Mouse (Mus musculus) neural tube, embryonic 15.5 days (tissue): ENCODE results near the gene Ano4. TPM values are rescaled to one million over a fixed set of nuclear protein-coding genes. Genes with fewer than 3 reads are reported as not detected.

Experiments used
- ATAC-seq: fragments of 200-750 bp; cut with Nextera tagmentation; 2 replicates; pipeline ENCODE4 v1.8.0; 2017; ENCODE audit warnings: mild to moderate bottlenecking, moderate TSS enrichment, moderate library complexity; ENCODE audit not compliant: low FRiP score
- H3K27ac ChIP-seq: fragments of 300-500 bp; sonication (generic); replicated peaks from 2 replicates; pipeline ENCODE4 v1.5.1; 2015; ENCODE audit warnings: mild to moderate bottlenecking, inconsistent platforms
- H3K27me3 ChIP-seq: fragments of 300-500 bp; sonication (generic); replicated peaks from 2 replicates; pipeline ENCODE4 v1.6.1; 2015; ENCODE audit warnings: inconsistent platforms
- H3K36me3 ChIP-seq: fragments of 300-500 bp; sonication (generic); 2 replicates; pipeline ENCODE4 v1.6.1; 2015; ENCODE audit warnings: inconsistent platforms
- H3K4me1 ChIP-seq: fragments of 300-500 bp; sonication (generic); 2 replicates; pipeline ENCODE4 v1.6.1; 2015; ENCODE audit warnings: inconsistent platforms
- H3K4me2 ChIP-seq: fragments of 300-500 bp; sonication (generic); 2 replicates; pipeline ENCODE4 v1.6.1; 2015; ENCODE audit warnings: inconsistent platforms, mild to moderate bottlenecking, moderate library complexity
- H3K4me3 ChIP-seq: fragments of 300-500 bp; sonication (generic); replicated peaks from 2 replicates; pipeline ENCODE4 v1.5.1; 2015; ENCODE audit warnings: mild to moderate bottlenecking, inconsistent platforms
- H3K9ac ChIP-seq: fragments of 300-500 bp; sonication (generic); replicated peaks from 2 replicates; pipeline ENCODE4 v1.6.1; 2015; ENCODE audit warnings: mild to moderate bottlenecking, inconsistent platforms
- H3K9me3 ChIP-seq: fragments of 300-500 bp; sonication (generic); replicated peaks from 2 replicates; pipeline ENCODE4 v1.6.1; 2016; ENCODE audit warnings: inconsistent platforms
- WGBS: fragments of 180-500 bp; shearing (Covaris S2); methylation state at CpG from one replicate; pipeline ENCODE4 v1.1.7; 2015; ENCODE audit warnings: mixed read lengths; 5-methylcytosine and 5-hydroxymethylcytosine counted together
- polyA plus RNA-seq: library from polyadenylated mRNA; unstranded; fragments of >200 nt; fragmentation: Nextera tagmentation; extraction: Ambion mirVana; gene quantifications from 2 replicates; pipeline ENCODE4 v1.2.1, GENCODE M21; 2015

Ano4 gene
- polyA plus RNA-seq, 1 experiment from 2014 or later = 12.5 TPM

DNA sequence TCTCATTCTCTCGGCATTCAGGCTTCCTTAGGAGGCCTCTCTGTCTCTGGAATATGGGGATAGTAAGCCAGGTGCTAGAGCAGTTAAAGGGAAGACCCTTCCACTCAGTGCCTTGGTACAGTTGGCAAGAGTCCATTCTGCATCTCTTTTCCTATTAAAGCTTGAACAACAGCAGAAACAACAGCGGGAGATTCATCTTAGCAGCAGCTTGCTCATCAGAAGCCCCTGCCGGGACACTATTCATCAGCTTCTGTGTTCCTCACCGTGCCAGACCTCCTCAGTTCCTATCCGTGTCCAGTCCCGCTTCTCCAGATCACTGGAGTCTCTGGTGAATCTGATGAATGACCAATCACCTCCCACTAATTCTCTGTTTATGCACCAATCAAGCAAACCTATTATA lies 128.5 kb downstream of the Ano4 start:
- Histone ChIP-seq H3K27me3 (no peaks in the 10 kb centered on the region), H3K27ac (no peak overlapping the region), H3K9me3 (no peaks in the 10 kb centered on the region), H3K4me2 (no peak overlapping the region), H3K4me3 (no peak overlapping the region), H3K36me3 (no peaks in the 10 kb centered on the region), H3K9ac (no peak overlapping the region), H3K4me1 (no peaks in the 10 kb centered on the region)
- WGBS = 76% methylated on average over 6 of the region's 6 CpGs
- no peak for ATAC-seq

DNA sequence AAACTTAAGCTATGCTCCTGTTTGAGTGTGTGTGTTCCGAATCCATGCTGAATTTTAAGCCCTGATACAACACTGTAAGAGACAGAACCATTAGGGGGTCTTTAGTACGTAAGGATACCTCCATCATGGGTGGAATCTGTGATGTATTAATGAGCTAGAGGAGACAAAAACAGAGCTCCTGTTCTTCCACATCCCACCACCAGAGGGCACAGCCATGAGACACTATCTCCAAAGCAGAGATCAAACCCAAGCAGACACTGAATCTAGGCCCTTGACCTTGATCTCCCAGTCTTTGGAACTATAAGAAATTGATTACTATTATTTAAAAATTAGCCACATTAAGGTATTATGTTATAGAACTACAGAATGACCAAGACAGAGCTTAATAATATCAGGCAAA lies 138.7 kb downstream of the Ano4 start:
- H3K4me2 ChIP-seq = no peak overlapping the region
- no peak overlapping the region for H3K9ac ChIP-seq
- no peaks in the 10 kb centered on the region for H3K27me3 ChIP-seq
- H3K4me3 ChIP-seq = no peak overlapping the region
- ATAC-seq = no peak
- no peaks in the 10 kb centered on the region for H3K4me1 ChIP-seq
- no peak overlapping the region for H3K27ac ChIP-seq
- no peaks in the 10 kb centered on the region for H3K9me3 ChIP-seq
- 56% methylated on average over 2 of the region's 2 CpGs for WGBS
- H3K36me3 ChIP-seq = no peaks in the 10 kb centered on the region

DNA sequence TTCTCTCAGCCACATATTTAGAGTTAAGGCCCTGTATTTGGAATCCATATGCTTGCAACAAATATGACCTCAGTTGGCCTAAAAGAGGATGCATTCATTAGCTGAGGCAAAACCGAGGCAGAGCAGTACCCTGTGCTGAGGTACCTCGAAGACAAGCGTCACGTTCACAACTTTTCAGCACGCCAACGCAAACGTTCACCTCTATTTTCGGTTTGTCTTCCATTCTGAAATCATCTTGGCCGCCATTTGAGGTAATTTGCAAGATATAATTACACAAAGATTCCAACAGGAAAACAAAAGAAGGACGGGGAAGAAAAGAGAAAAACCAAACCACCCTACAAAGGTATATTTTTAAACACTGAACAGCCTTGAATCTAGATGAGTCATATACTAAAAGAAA lies 148.1 kb downstream of the Ano4 start:
- Histone ChIP-seq H3K27me3 (no peaks in the 10 kb centered on the region), H3K4me2 (no peak overlapping the region), H3K27ac (no peak overlapping the region), H3K36me3 (no peaks in the 10 kb centered on the region), H3K9ac (no peak overlapping the region), H3K9me3 (no peaks in the 10 kb centered on the region), H3K4me3 (no peak overlapping the region), H3K4me1 (no peaks in the 10 kb centered on the region)
- WGBS = 92% methylated on average over 10 of the region's 10 CpGs
- ATAC-seq = no peak

DNA sequence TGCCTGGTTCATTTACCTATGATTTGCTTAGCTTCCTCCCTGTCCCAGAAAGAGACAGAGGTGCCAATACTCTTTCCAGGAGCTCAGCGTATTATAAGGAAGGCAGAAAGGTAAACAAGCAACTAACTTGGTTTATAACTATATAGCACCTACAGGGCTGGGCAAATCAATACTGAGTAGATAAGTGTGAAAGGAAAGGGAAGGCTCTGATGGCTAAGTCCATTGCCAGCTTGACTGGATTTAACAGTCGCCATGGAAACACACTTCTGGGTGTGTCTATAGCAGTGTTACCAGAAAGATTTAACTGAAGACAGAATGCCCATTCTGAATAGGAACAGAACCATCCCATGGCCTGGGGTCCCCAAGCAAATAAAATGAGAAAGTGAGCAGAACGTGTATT lies 149.5 kb downstream of the Ano4 start:
- Histone ChIP-seq H3K9ac (no peak overlapping the region), H3K36me3 (no peaks in the 10 kb centered on the region), H3K4me2 (no peak overlapping the region), H3K4me1 (no peaks in the 10 kb centered on the region), H3K27me3 (no peaks in the 10 kb centered on the region), H3K27ac (no peak overlapping the region), H3K9me3 (no peaks in the 10 kb centered on the region), H3K4me3 (no peak overlapping the region)
- ATAC-seq = no peak
- WGBS = 71% methylated on average over 3 of the region's 3 CpGs

DNA sequence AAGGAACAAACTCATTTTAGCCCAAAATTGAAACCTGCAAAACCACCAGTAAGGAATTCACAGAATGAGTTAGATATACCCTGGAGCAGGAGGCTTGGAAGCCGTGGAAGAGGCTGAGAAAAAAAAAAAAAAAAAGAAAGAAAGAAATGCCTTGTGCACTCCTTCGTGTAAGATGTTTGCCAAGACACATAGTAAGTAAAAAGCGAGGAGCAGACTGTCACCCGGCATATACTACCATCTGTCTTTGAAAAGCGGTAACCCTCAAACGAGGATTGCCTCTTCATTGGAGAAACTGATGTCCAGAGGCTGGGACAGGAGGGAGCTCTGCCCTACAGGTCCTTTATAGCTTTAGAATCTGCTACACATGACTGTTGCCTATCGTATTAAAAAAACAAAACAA lies 150.1 kb downstream of the Ano4 start:
- Histone ChIP-seq H3K9ac (no peak overlapping the region), H3K27ac (no peak overlapping the region), H3K9me3 (no peaks in the 10 kb centered on the region), H3K4me2 (no peak overlapping the region), H3K4me3 (no peak overlapping the region), H3K4me1 (no peaks in the 10 kb centered on the region), H3K36me3 (no peaks in the 10 kb centered on the region), H3K27me3 (no peaks in the 10 kb centered on the region)
- ATAC-seq = no peak
- 82% methylated on average over 7 of the region's 7 CpGs for WGBS

DNA sequence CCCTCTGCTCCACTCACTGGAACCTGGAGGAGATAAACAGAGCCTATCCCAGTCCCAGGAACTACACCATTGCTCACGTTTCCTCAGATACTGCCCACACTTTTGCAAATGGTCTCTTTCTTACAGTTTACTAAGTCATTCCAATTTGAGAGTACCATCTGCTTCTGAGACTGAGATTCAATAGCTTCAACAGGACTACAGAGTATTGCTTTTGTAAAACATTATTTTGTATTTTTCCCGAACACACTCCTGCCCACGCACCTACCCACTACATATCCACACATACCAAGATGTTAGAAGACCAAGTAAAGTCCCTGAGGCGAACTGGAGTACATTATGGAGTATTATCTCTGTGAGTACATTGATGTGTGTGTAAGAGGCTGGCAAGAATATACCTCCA lies 166.6 kb downstream of the Ano4 start:
- H3K4me2 ChIP-seq = no peak overlapping the region
- no peaks in the 10 kb centered on the region for H3K9me3 ChIP-seq
- no peaks in the 10 kb centered on the region for H3K36me3 ChIP-seq
- H3K9ac ChIP-seq = no peak overlapping the region
- no peak overlapping the region for H3K4me3 ChIP-seq
- H3K4me1 ChIP-seq = no peaks in the 10 kb centered on the region
- no peak overlapping the region for H3K27ac ChIP-seq
- no peak for ATAC-seq
- 89% methylated on average over 4 of the region's 4 CpGs for WGBS
- H3K27me3 ChIP-seq = no peaks in the 10 kb centered on the region

DNA sequence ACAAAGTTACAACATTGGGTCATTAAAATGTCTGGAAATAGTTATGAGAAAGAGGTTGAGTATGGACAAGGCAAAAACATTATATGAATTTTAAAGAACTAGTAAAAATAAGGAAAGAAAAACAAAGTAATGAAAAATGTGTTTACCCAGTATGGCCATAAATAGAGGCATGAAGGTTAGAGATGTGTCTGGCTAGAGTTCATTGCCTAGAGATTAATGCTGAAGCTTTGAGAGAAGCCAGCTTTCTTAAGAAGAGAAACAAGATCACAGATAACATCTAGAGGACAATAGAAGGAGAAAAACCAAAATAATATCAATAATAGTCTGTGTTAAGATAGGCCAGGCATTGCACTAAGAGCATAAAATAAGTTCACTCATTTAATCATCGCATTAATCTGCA lies 180.0 kb downstream of the Ano4 start:
- no peak for ATAC-seq
- H3K9ac ChIP-seq = no peak overlapping the region
- no peaks in the 10 kb centered on the region for H3K27me3 ChIP-seq
- no peak overlapping the region for H3K4me2 ChIP-seq
- H3K36me3 ChIP-seq = no peaks in the 10 kb centered on the region
- no peak overlapping the region for H3K27ac ChIP-seq
- no peaks in the 10 kb centered on the region for H3K4me1 ChIP-seq
- 88% methylated on average over 1 of the region's 1 CpGs for WGBS
- H3K9me3 ChIP-seq = no peaks in the 10 kb centered on the region
- H3K4me3 ChIP-seq = no peak overlapping the region

DNA sequence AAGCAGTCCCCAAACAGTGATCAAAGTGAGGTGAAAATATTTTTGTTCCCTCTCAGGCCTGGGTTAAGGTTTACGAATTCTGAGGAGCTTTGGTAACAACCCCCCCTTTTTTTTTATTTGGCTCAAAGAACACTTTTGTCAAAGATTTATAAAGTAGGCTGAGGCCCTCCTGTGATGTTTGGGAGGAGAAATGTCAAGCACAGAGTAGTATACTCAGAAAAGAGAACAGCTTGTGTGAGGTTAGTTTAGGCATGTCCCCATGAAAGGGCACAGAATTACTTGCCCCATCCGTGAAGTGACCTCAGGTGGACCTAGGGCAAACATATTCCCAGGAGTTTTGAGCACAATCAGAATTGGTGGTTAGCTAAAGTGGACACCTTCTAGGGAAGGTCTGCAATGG lies 189.1 kb downstream of the Ano4 start:
- Histone ChIP-seq H3K4me2 (no peak overlapping the region), H3K9ac (no peak overlapping the region), H3K4me3 (no peak overlapping the region), H3K36me3 (no peaks in the 10 kb centered on the region), H3K27me3 (no peaks in the 10 kb centered on the region), H3K4me1 (no peaks in the 10 kb centered on the region), H3K27ac (no peak overlapping the region), H3K9me3 (no peaks in the 10 kb centered on the region)
- WGBS = 77% methylated on average over 2 of the region's 2 CpGs
- no peak for ATAC-seq

DNA sequence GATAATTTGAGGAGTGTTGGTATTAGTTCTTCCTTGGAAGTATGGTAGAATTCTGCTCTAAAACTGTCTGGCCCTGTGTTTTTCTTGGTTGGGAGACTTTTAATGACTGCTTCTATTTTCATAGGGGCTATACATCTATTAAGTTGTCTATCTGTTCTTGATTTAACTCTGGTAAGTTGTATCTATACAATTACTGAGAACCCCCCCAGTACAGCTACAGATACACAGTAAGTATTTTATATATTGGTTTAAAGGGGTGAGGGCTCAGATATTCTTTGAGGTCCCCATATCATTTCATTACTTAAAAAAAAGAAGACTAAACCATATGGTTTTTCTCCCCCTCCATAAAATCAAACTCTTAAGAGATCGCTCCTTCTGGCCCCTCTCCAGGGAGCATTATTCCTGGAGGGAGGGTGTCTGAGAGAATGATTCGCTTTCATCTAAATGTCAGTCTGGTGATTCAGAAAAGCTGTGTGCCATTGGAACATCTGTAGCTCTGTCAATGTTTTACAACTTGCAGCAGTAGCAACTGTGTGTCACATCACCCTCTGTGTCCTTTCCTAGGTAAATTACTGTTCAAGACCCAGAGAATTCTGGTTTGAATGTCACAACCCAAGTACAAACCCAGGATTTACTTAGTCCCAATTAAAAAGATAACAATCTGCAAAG lies 189.6 kb downstream of the Ano4 start:
- Histone ChIP-seq H3K4me1 (no peaks in the 10 kb centered on the region), H3K27me3 (no peaks in the 10 kb centered on the region), H3K4me3 (no peak overlapping the region), H3K9me3 (no peaks in the 10 kb centered on the region), H3K9ac (no peak overlapping the region), H3K36me3 (no peaks in the 10 kb centered on the region), H3K27ac (no peak overlapping the region), H3K4me2 (no peak overlapping the region)
- WGBS = 67% methylated on average over 2 of the region's 2 CpGs
- no peak for ATAC-seq

DNA sequence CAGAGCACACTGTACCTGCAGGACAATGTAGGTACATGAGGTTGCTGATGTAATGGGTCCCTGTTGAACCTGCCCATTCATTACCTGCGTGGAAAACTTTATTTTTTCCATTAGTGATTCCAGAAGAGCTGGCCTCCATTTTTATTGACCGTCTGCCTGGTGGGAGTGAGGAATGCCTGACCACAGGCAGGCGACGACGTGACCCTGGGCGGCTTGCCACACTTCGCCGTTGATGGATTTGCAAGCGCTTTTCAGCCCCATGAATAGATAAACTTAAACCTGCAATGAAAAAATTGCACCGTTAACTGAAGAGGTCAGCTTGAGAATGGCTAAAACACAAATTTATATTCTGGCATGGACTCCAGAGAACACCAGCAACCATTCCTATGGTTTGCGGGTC lies 195.4 kb downstream of the Ano4 start:
- H3K36me3 ChIP-seq = no peaks in the 10 kb centered on the region

DNA sequence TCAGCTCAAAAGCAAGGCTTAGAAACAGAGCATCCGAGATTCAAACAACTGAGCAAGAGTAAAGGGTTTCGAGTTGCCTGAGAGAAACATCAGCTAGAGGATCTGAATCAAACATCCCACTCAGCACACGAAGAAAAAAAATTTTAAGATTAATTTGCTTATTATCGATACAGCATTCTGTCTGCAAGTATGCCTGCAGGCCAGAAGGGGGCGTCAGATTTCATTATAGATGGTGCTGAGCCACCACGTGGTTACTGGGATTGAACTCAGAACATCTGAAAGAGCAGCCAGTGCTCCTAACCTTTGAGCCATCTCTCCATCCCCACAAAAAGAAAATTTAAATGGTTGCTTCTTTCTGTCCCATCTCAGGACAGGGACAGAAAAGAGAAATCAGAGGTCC lies 223.2 kb downstream of the Ano4 start:
- H3K36me3 ChIP-seq = no peaks in the 10 kb centered on the region
- 63% methylated on average over 6 of the region's 6 CpGs for WGBS

More for the DNA sequence above, 195.4 kb downstream of the Ano4 start:
- Histone ChIP-seq H3K27ac (no peak overlapping the region), H3K4me1 (no peaks in the 10 kb centered on the region), H3K9ac (no peak overlapping the region), H3K27me3 (no peaks in the 10 kb centered on the region), H3K4me3 (no peak overlapping the region), H3K4me2 (no peak overlapping the region), H3K9me3 (no peaks in the 10 kb centered on the region)
- 83% methylated on average over 11 of the region's 11 CpGs for WGBS
- no peak for ATAC-seq

DNA sequence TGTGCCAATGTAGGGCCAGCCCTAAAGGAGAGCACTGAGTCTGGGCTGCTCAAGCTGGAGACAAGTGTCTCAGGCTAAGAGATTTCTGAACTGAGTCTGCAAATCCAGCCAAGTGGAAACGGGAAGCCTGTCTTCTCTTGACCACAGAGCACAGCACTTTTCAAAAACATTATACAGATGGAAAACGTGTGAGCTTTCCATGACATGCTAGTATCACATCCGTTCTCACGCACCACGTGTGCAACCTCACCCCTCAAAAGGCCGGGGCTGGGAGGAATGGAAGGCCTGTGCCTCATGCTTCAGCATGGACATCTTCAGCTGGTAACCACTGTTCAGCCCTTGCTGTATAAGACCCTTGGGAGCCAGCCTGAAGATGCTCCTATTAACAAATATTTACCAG lies 230.2 kb downstream of the Ano4 start:
- H3K4me2 ChIP-seq = no peak overlapping the region
- H3K27me3 ChIP-seq = no peaks in the 10 kb centered on the region
- no peak overlapping the region for H3K4me3 ChIP-seq
- WGBS = 85% methylated on average over 6 of the region's 6 CpGs
- H3K4me1 ChIP-seq = no peaks in the 10 kb centered on the region
- no peak for ATAC-seq
- no peak overlapping the region for H3K27ac ChIP-seq
- H3K9ac ChIP-seq = no peak overlapping the region
- H3K36me3 ChIP-seq = no peaks in the 10 kb centered on the region
- H3K9me3 ChIP-seq = no peaks in the 10 kb centered on the region

More for the DNA sequence above, 223.2 kb downstream of the Ano4 start:
- ATAC-seq = no peak
- Histone ChIP-seq H3K9me3 (no peaks in the 10 kb centered on the region), H3K4me2 (no peak overlapping the region), H3K9ac (no peak overlapping the region), H3K27ac (no peak overlapping the region), H3K4me3 (no peak overlapping the region), H3K27me3 (no peaks in the 10 kb centered on the region), H3K4me1 (no peaks in the 10 kb centered on the region)

DNA sequence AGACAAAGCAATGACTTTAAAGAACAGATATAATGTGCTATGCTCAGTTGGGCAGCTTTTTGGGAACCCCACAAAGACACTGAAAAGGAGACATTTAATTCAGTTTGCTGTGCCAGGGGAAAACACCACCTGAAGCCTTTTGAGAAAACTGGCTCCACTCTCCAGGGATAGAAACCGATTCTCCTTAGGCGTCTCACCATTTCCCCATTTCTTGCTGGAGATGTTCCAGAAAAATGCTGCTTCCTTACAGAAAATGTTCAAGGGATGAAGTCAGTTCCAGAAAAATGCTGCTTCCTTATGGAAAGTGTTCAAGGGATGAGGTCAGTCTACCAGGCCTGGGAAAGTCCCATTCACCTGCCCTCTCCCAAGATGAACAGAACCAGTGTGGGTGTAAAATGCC lies 233.1 kb downstream of the Ano4 start:
- no peak for ATAC-seq
- no peaks in the 10 kb centered on the region for H3K4me1 ChIP-seq
- no peak overlapping the region for H3K9ac ChIP-seq
- 79% methylated on average over 2 of the region's 2 CpGs for WGBS
- no peak overlapping the region for H3K27ac ChIP-seq
- H3K9me3 ChIP-seq = no peaks in the 10 kb centered on the region
- no peak overlapping the region for H3K4me3 ChIP-seq
- no peaks in the 10 kb centered on the region for H3K36me3 ChIP-seq
- H3K27me3 ChIP-seq = no peaks in the 10 kb centered on the region
- H3K4me2 ChIP-seq = no peak overlapping the region
